Mouse (Mus musculus): ENCODE results near the gene Gm4131. TPM values are rescaled to one million over a fixed set of nuclear protein-coding genes. Genes with fewer than 3 reads are reported as not detected.

Gene Gm4131
- polyA plus RNA-seq, 1 experiment: not detected

DNA sequence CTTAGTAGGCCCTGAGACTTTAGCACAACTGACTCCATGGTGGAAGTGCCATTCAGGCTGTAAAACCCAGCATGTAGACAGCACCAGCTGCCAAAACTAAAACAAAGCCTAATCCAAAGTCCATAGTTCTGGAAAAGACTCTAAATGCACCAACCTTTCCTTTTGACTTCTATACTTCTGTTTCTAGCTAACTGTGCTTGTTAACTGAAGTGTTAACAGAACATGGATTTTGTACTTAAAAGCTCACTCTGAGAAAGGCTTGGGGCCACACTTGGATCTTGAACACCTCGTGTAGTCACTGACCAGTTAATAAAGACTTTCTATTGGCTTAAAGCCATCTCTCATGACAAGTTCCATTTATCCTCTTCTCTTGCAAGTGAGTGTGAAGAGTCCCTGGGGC lies 123.8 kb downstream of the Gm4131 start:
- H3K36me3 ChIP-seq (ENCODE audit: control insufficient read depth, insufficient read depth, low read length): no peaks in the 10 kb centered on the region
- no peaks in the 10 kb centered on the region for H3K27me3 ChIP-seq (ENCODE audit: control insufficient read depth, insufficient read depth, low read length)
- H3K27ac ChIP-seq (ENCODE audit: insufficient read depth, low read depth, low read length): no peak overlapping the region
- no peak overlapping the region for H3K4me3 ChIP-seq (ENCODE audit: low read depth, low read length)
- 58% methylated on average over 1 of the region's 1 CpGs for WGBS
- TF ChIP-seq POLR2A (IDR thresholded peaks at IDR 0.05; ENCODE audit: low read depth, low read length) (no peak), CTCF (IDR thresholded peaks at IDR 0.05; ENCODE audit: extremely low read depth, insufficient read length, insufficient replicate concordance, low read depth, low read length) (no peak)
- no peaks in the 10 kb centered on the region for H3K4me1 ChIP-seq (ENCODE audit: control insufficient read depth, insufficient read depth, insufficient read length, low read length)

DNA sequence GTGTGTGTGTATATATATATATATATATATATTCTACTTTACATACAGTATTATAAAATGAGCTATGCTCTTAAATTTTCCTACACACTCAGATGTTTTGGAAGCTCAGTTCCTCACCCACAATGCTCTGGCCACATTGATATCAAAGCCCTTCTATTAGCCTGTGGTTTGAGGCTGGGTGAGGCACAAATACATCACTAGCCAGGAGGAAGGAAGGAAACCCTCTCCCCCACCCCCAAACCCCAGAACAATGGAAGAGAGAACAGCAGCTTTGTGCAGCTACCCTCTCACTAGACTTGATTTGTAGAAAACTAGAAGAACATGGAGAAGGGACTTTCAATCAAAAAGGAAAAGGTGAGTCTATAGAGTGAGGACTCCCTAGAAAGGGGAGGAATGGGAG lies 126.7 kb downstream of the Gm4131 start:
- H3K36me3 ChIP-seq (ENCODE audit: control insufficient read depth, insufficient read depth, low read length): no peaks in the 10 kb centered on the region
- no peaks in the 10 kb centered on the region for H3K4me1 ChIP-seq (ENCODE audit: control insufficient read depth, insufficient read depth, insufficient read length, low read length)
- no peak overlapping the region for H3K27ac ChIP-seq (ENCODE audit: insufficient read depth, low read depth, low read length)
- no peaks in the 10 kb centered on the region for H3K27me3 ChIP-seq (ENCODE audit: control insufficient read depth, insufficient read depth, low read length)
- TF ChIP-seq POLR2A (IDR thresholded peaks at IDR 0.05; ENCODE audit: low read depth, low read length) (no peak), CTCF (IDR thresholded peaks at IDR 0.05; ENCODE audit: extremely low read depth, insufficient read length, insufficient replicate concordance, low read depth, low read length) (no peak)
- no peak overlapping the region for H3K4me3 ChIP-seq (ENCODE audit: low read depth, low read length)

DNA sequence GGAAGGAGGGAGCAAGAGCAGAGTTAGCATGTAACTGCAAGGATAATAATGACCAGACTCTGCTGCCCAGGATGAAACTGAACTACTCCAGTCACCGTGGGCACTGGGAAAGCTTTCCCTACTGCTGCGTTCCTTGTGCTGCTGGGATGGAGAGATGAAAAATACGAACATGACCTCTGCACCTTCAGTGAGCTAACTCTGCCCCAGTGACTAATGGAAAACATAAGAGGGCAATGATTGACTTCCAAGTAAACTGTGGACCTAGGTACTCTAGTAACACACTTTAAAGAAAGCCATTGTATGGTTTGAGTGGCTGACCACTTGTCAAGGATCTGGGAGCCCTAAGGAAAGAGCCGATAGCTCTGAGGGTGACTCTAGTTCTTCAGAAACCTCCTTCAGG lies 128.5 kb downstream of the Gm4131 start:
- 81% methylated on average over 4 of the region's 4 CpGs for WGBS

DNA sequence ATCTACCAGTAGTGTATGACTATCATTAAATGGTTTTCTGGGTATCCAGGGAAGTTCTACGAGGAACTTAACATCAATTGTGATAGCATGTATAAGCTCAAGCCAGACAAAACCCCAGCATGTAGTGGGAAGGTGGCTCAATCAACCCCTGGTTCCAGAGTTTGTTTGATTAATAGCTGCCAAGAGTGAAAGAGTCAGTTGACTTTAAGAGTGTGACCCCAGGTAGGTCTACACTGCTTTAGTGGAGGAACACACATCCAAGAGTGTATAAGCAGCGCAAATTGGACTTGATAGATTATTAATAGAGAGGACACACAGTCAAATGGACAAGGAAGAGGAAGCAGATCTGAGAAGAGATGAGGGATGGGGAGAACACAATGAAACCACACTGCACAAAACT lies 128.9 kb downstream of the Gm4131 start:
- WGBS: 86% methylated on average over 2 of the region's 2 CpGs
- H3K27me3 ChIP-seq (ENCODE audit: control insufficient read depth, insufficient read depth, low read length): no peaks in the 10 kb centered on the region
- no peak overlapping the region for H3K27ac ChIP-seq (ENCODE audit: insufficient read depth, low read depth, low read length)
- no peaks in the 10 kb centered on the region for H3K36me3 ChIP-seq (ENCODE audit: control insufficient read depth, insufficient read depth, low read length)
- no peaks in the 10 kb centered on the region for H3K4me1 ChIP-seq (ENCODE audit: control insufficient read depth, insufficient read depth, insufficient read length, low read length)
- no peak overlapping the region for H3K4me3 ChIP-seq (ENCODE audit: low read depth, low read length)
- TF ChIP-seq CTCF (IDR thresholded peaks at IDR 0.05; ENCODE audit: extremely low read depth, insufficient read length, insufficient replicate concordance, low read depth, low read length) (no peak), POLR2A (IDR thresholded peaks at IDR 0.05; ENCODE audit: low read depth, low read length) (no peak)

More for the DNA sequence above, 128.5 kb downstream of the Gm4131 start:
- TF ChIP-seq POLR2A (IDR thresholded peaks at IDR 0.05; ENCODE audit: low read depth, low read length) (no peak), CTCF (IDR thresholded peaks at IDR 0.05; ENCODE audit: extremely low read depth, insufficient read length, insufficient replicate concordance, low read depth, low read length) (no peak)
- Histone ChIP-seq H3K27me3 (ENCODE audit: control insufficient read depth, insufficient read depth, low read length) (no peaks in the 10 kb centered on the region), H3K4me3 (ENCODE audit: low read depth, low read length) (no peak overlapping the region), H3K27ac (ENCODE audit: insufficient read depth, low read depth, low read length) (no peak overlapping the region), H3K36me3 (ENCODE audit: control insufficient read depth, insufficient read depth, low read length) (no peaks in the 10 kb centered on the region), H3K4me1 (ENCODE audit: control insufficient read depth, insufficient read depth, insufficient read length, low read length) (no peaks in the 10 kb centered on the region)

DNA sequence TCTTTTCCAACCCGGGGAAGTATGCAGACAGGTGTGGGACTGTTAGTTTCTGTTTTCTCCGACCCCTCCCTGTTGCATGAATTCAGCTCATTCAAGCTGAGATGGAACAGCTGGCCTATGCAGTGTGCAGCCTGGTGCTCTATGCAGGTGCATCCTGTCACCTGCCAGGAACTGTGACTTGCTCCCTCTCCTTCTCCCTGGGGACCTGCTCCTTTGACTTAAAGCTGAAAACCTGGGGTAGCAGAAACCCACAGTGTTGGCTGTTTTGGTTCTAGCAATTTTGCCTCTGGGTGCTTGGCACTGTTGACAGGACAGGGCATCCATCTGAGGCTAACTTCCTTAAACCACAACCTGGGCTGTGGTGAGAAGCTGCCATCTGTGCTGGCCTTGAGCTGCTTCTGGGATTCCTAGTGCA lies 141.4 kb downstream of the Gm4131 start:
- no peak overlapping the region for H3K4me3 ChIP-seq (ENCODE audit: low read depth, low read length)
- no peak overlapping the region for H3K27ac ChIP-seq (ENCODE audit: insufficient read depth, low read depth, low read length)
- H3K36me3 ChIP-seq (ENCODE audit: control insufficient read depth, insufficient read depth, low read length): no peaks in the 10 kb centered on the region
- TF ChIP-seq POLR2A (IDR thresholded peaks at IDR 0.05; ENCODE audit: low read depth, low read length) (no peak), CTCF (IDR thresholded peaks at IDR 0.05; ENCODE audit: extremely low read depth, insufficient read length, insufficient replicate concordance, low read depth, low read length) (no peak)
- H3K27me3 ChIP-seq (ENCODE audit: control insufficient read depth, insufficient read depth, low read length): no peaks in the 10 kb centered on the region
- WGBS: 33% methylated on average over 2 of the region's 2 CpGs
- no peaks in the 10 kb centered on the region for H3K4me1 ChIP-seq (ENCODE audit: control insufficient read depth, insufficient read depth, insufficient read length, low read length)

DNA sequence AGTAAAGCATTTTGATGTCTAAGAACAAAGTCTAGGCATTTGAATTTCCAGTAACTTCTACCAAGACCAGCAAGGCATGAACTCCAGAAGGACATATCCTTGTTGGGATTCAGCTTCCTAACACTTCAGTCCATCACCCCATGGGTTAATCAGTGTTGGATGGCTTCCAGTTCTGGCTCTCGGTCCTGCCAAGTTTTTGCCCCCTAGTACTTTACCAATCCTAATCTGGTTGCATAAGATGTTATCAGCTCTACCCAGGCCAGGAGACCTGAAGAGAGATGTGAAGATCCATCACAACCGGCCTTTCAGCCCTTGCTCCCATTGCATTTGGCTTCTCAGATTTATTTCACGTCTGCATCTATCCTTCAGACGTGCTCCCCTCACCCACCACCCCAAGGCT lies 144.5 kb downstream of the Gm4131 start:
- 58% methylated on average over 4 of the region's 4 CpGs for WGBS
- Histone ChIP-seq H3K4me1 (ENCODE audit: control insufficient read depth, insufficient read depth, insufficient read length, low read length) (no peaks in the 10 kb centered on the region), H3K4me3 (ENCODE audit: low read depth, low read length) (no peak overlapping the region), H3K36me3 (ENCODE audit: control insufficient read depth, insufficient read depth, low read length) (no peaks in the 10 kb centered on the region), H3K27me3 (ENCODE audit: control insufficient read depth, insufficient read depth, low read length) (no peaks in the 10 kb centered on the region), H3K27ac (ENCODE audit: insufficient read depth, low read depth, low read length) (no peak overlapping the region)
- no peak for TF ChIP-seq CTCF (IDR thresholded peaks at IDR 0.05; ENCODE audit: extremely low read depth, insufficient read length, insufficient replicate concordance, low read depth, low read length)
- no peak for TF ChIP-seq POLR2A (IDR thresholded peaks at IDR 0.05; ENCODE audit: low read depth, low read length)

DNA sequence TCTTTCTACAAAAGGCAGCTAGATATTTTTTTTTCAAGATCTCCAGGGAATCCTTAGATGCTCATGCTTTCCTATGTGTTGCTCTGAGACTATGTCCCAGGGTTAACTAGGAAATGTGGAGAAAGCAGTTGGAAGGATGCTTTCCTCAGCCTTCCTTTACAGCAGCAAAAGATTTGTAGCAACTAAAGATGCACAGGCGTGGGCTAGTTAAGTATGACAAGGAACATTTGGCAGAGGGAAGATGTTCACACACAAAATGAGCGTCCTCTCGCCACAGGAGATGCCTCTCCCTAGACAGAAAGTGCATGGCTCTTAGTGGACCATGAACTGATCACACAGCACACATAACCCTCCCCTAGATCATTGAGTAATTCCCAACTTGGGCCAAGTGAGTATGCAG lies 149.2 kb downstream of the Gm4131 start:
- 81% methylated on average over 3 of the region's 3 CpGs for WGBS
- no peaks in the 10 kb centered on the region for H3K36me3 ChIP-seq (ENCODE audit: control insufficient read depth, insufficient read depth, low read length)
- H3K27ac ChIP-seq (ENCODE audit: insufficient read depth, low read depth, low read length): no peak overlapping the region
- TF ChIP-seq POLR2A (IDR thresholded peaks at IDR 0.05; ENCODE audit: low read depth, low read length) (no peak), CTCF (IDR thresholded peaks at IDR 0.05; ENCODE audit: extremely low read depth, insufficient read length, insufficient replicate concordance, low read depth, low read length) (no peak)
- H3K4me1 ChIP-seq (ENCODE audit: control insufficient read depth, insufficient read depth, insufficient read length, low read length): no peaks in the 10 kb centered on the region
- no peaks in the 10 kb centered on the region for H3K27me3 ChIP-seq (ENCODE audit: control insufficient read depth, insufficient read depth, low read length)
- H3K4me3 ChIP-seq (ENCODE audit: low read depth, low read length): no peak overlapping the region

DNA sequence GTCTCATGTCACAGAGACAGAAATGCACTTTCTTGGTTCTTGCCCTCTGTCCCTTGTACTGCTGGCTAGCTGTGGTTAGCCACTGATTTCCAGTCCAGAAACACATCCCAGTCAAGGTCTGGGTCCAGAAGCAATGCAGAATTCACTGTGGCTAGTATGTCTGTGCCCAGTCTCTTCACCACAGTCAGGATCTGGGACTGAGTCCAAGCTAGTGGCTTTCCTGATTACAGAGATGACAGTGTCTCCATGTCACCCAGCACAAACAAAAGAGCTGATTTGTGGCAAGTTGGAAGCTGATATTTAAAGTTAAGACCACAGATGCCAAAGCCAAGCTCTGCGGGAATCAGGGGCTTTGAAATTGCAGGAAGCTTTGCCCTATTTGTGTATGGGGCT lies 150.0 kb downstream of the Gm4131 start:
- Histone ChIP-seq H3K36me3 (ENCODE audit: control insufficient read depth, insufficient read depth, low read length) (no peaks in the 10 kb centered on the region), H3K4me1 (ENCODE audit: control insufficient read depth, insufficient read depth, insufficient read length, low read length) (no peaks in the 10 kb centered on the region), H3K27me3 (ENCODE audit: control insufficient read depth, insufficient read depth, low read length) (no peaks in the 10 kb centered on the region), H3K4me3 (ENCODE audit: low read depth, low read length) (no peak overlapping the region), H3K27ac (ENCODE audit: insufficient read depth, low read depth, low read length) (no peak overlapping the region)
- WGBS: 25% methylated on average over 1 of the region's 1 CpGs
- TF ChIP-seq CTCF (IDR thresholded peaks at IDR 0.05; ENCODE audit: extremely low read depth, insufficient read length, insufficient replicate concordance, low read depth, low read length) (no peak), POLR2A (IDR thresholded peaks at IDR 0.05; ENCODE audit: low read depth, low read length) (no peak)

Measured in small intestine, adult 2 months (tissue).